Mouse (Mus musculus) hindbrain, embryonic 16.5 days (tissue): ENCODE data around the gene Stard13. TPM values are rescaled to one million over a fixed set of nuclear protein-coding genes. Genes with fewer than 3 reads are reported as not detected.

ENCODE experiments used
- ATAC-seq: fragments of 200-750 bp; cut with Nextera tagmentation; 2 replicates; pipeline ENCODE4 v1.8.0; 2017; ENCODE audit warnings: moderate TSS enrichment, moderate library complexity
- H3K27ac ChIP-seq: fragments of 300-500 bp; sonication (generic); 2 replicates; pipeline ENCODE4 v1.5.1; 2014; ENCODE audit warnings: low read depth, mild to moderate bottlenecking, control low read depth, low read length, moderate library complexity
- H3K27me3 ChIP-seq: fragments of 300-500 bp; sonication (generic); replicated peaks from 2 replicates; pipeline ENCODE4 v1.6.1; 2014; ENCODE audit warnings: low read length; ENCODE audit not compliant: control insufficient read depth, insufficient read depth
- H3K36me3 ChIP-seq: fragments of 300-500 bp; sonication (generic); 2 replicates; pipeline ENCODE4 v1.6.1; 2014; ENCODE audit warnings: mild to moderate bottlenecking, low read length, moderate library complexity, mixed read lengths; ENCODE audit not compliant: control insufficient read depth, insufficient read depth
- H3K4me1 ChIP-seq: fragments of 300-500 bp; sonication (generic); 2 replicates; pipeline ENCODE4 v1.6.1; 2014; ENCODE audit warnings: low read depth, low read length; ENCODE audit not compliant: control insufficient read depth, insufficient read depth
- H3K4me2 ChIP-seq: fragments of 300-500 bp; sonication (generic); 2 replicates; pipeline ENCODE4 v1.6.1; 2014; ENCODE audit warnings: mild to moderate bottlenecking, low read length, control low read depth, moderate library complexity
- H3K4me3 ChIP-seq: fragments of 300-500 bp; sonication (generic); 2 replicates; pipeline ENCODE4 v1.5.1; 2014; ENCODE audit warnings: mild to moderate bottlenecking, low read length, control low read depth, moderate library complexity
- H3K9ac ChIP-seq: fragments of 300-500 bp; sonication (generic); 2 replicates; pipeline ENCODE4 v1.6.1; 2014; ENCODE audit warnings: low read depth, mild to moderate bottlenecking, control low read depth, low read length, moderate library complexity
- H3K9me3 ChIP-seq: fragments of 300-500 bp; sonication (generic); 2 replicates; pipeline ENCODE4 v1.6.1; 2014; ENCODE audit warnings: mild to moderate bottlenecking, low read length, moderate library complexity; ENCODE audit not compliant: control insufficient read depth
- WGBS: fragments of 180-500 bp; shearing (Covaris S2); extraction: QIAGEN DNeasy Blood & Tissue Kit; methylation state at CpG from one replicate; pipeline ENCODE4 v1.1.7; 2014; 5-methylcytosine and 5-hydroxymethylcytosine counted together
- polyA plus RNA-seq: library from polyadenylated mRNA; unstranded; fragments of >200 nt; fragmentation: Nextera tagmentation; extraction: Ambion mirVana; gene quantifications from 2 replicates; pipeline ENCODE4 v1.2.1, GENCODE M21; 2015

The Stard13 gene
- polyA plus RNA-seq, 1 experiment from 2014 or later = 6.1 TPM

GRCm38 (mm10) chr5:151056920-151057294 is 176.7 kb downstream of the Stard13 start:
- no peaks in the 10 kb centered on the region for H3K4me1 ChIP-seq
- H3K4me2 ChIP-seq = no peak overlapping the region
- no peak overlapping the region for H3K4me3 ChIP-seq
- H3K9ac ChIP-seq = no peak overlapping the region
- WGBS = 65% methylated on average over 6 of the region's 6 CpGs
- no peaks in the 10 kb centered on the region for H3K36me3 ChIP-seq
- no peak for ATAC-seq
- H3K27ac ChIP-seq = peak overlapping the region; percentile 46
- no peaks in the 10 kb centered on the region for H3K27me3 ChIP-seq
- no peaks in the 10 kb centered on the region for H3K9me3 ChIP-seq

- H3K4me1 ChIP-seq = no peaks in the 10 kb centered on the region
- H3K9me3 ChIP-seq = no peaks in the 10 kb centered on the region
- H3K9ac ChIP-seq = no peak overlapping the region
- ATAC-seq = peak; percentile 43
- H3K36me3 ChIP-seq = no peaks in the 10 kb centered on the region
- no peak overlapping the region for H3K4me3 ChIP-seq
- H3K4me2 ChIP-seq = no peak overlapping the region
- peak overlapping the region; percentile 46 for H3K27ac ChIP-seq
- 66% methylated on average over 12 of the region's 12 CpGs for WGBS
- no peaks in the 10 kb centered on the region for H3K27me3 ChIP-seq
Observed at GRCm38 (mm10) chr5:151056255-151056919, 177.2 kb downstream of the Stard13 start.

GRCm38 (mm10) chr5:151055426-151056090 is 178.1 kb downstream of the Stard13 start:
- H3K9me3 ChIP-seq = no peaks in the 10 kb centered on the region
- no peak overlapping the region for H3K4me3 ChIP-seq
- no peaks in the 10 kb centered on the region for H3K27me3 ChIP-seq
- ATAC-seq = no peak
- H3K9ac ChIP-seq = no peak overlapping the region
- H3K36me3 ChIP-seq = no peaks in the 10 kb centered on the region
- H3K4me1 ChIP-seq = no peaks in the 10 kb centered on the region
- peak overlapping the region; percentile 14 for H3K27ac ChIP-seq
- WGBS = 92% methylated on average over 11 of the region's 11 CpGs
- no peak overlapping the region for H3K4me2 ChIP-seq

- Histone ChIP-seq H3K27ac (no peak overlapping the region), H3K9me3 (no peaks in the 10 kb centered on the region), H3K4me3 (no peak overlapping the region), H3K9ac (no peak overlapping the region), H3K4me1 (no peaks in the 10 kb centered on the region), H3K36me3 (no peaks in the 10 kb centered on the region), H3K4me2 (no peak overlapping the region), H3K27me3 (no peaks in the 10 kb centered on the region)
- WGBS = 44% methylated on average over 4 of the region's 4 CpGs
- no peak for ATAC-seq
Observed at GRCm38 (mm10) chr5:151054743-151055114, 178.9 kb downstream of the Stard13 start.

GRCm38 (mm10) chr5:151054100-151054742 is 179.4 kb downstream of the Stard13 start:
- Histone ChIP-seq H3K9me3 (no peaks in the 10 kb centered on the region), H3K27ac (peak overlapping the region; percentile 16; the same call in 1 of the 2 replicates), H3K4me1 (no peaks in the 10 kb centered on the region), H3K36me3 (no peaks in the 10 kb centered on the region), H3K4me2 (no peak overlapping the region), H3K27me3 (no peaks in the 10 kb centered on the region), H3K9ac (no peak overlapping the region), H3K4me3 (no peak overlapping the region)
- ATAC-seq = peak; percentile 50; the same call in 1 of the 2 replicates
- WGBS = 30% methylated on average over 7 of the region's 7 CpGs

GRCm38 (mm10) chr5:151053190-151053589 is 180.4 kb downstream of the Stard13 start:
- Histone ChIP-seq H3K4me3 (no peak overlapping the region), H3K27me3 (no peaks in the 10 kb centered on the region), H3K9me3 (no peaks in the 10 kb centered on the region), H3K27ac (no peak overlapping the region), H3K4me1 (no peaks in the 10 kb centered on the region), H3K4me2 (no peak overlapping the region), H3K9ac (no peak overlapping the region), H3K36me3 (no peaks in the 10 kb centered on the region)
- WGBS = 96% methylated on average over 5 of the region's 5 CpGs
- ATAC-seq = no peak

GRCm38 (mm10) chr5:151052331-151052730 is 181.3 kb downstream of the Stard13 start:
- 97% methylated on average over 8 of the region's 8 CpGs for WGBS
- no peak overlapping the region for H3K9ac ChIP-seq
- no peak for ATAC-seq
- H3K27ac ChIP-seq = no peak overlapping the region
- H3K4me3 ChIP-seq = no peak overlapping the region
- no peaks in the 10 kb centered on the region for H3K27me3 ChIP-seq
- no peaks in the 10 kb centered on the region for H3K36me3 ChIP-seq
- no peak overlapping the region for H3K4me2 ChIP-seq
- no peaks in the 10 kb centered on the region for H3K4me1 ChIP-seq
- H3K9me3 ChIP-seq = no peaks in the 10 kb centered on the region

GRCm38 (mm10) chr5:151047488-151047887 is 186.1 kb downstream of the Stard13 start:
- no peak for ATAC-seq
- Histone ChIP-seq H3K4me3 (no peak overlapping the region), H3K9me3 (no peaks in the 10 kb centered on the region), H3K27me3 (no peaks in the 10 kb centered on the region), H3K9ac (no peak overlapping the region), H3K4me2 (no peak overlapping the region), H3K27ac (no peak overlapping the region), H3K36me3 (no peaks in the 10 kb centered on the region), H3K4me1 (no peaks in the 10 kb centered on the region)
- 84% methylated on average over 12 of the region's 12 CpGs for WGBS

- 72% methylated on average over 7 of the region's 7 CpGs for WGBS
- no peak overlapping the region for H3K9ac ChIP-seq
- no peak overlapping the region for H3K27ac ChIP-seq
Observed at GRCm38 (mm10) chr5:151046917-151047316, 186.7 kb downstream of the Stard13 start.

More at GRCm38 (mm10) chr5:151046917-151047316, 186.7 kb downstream of the Stard13 start:
- no peaks in the 10 kb centered on the region for H3K4me1 ChIP-seq
- H3K9me3 ChIP-seq = no peaks in the 10 kb centered on the region
- H3K36me3 ChIP-seq = no peaks in the 10 kb centered on the region
- H3K4me3 ChIP-seq = no peak overlapping the region
- ATAC-seq = no peak
- H3K4me2 ChIP-seq = no peak overlapping the region
- H3K27me3 ChIP-seq = no peaks in the 10 kb centered on the region
